Mouse (Mus musculus) stomach, embryonic 16.5 days (tissue): ENCODE results near the gene Tsnaxip1. TPM values are rescaled to one million over a fixed set of nuclear protein-coding genes. Genes with fewer than 3 reads are reported as not detected.

Experiments
- ATAC-seq: fragments of 200-750 bp; cut with Nextera tagmentation; 2 replicates; pipeline ENCODE4 v1.8.0; 2017; ENCODE audit warnings: moderate number of reproducible peaks, moderate TSS enrichment; ENCODE audit not compliant: insufficient read depth, low FRiP score
- H3K27ac ChIP-seq: fragments of 300-500 bp; sonication (generic); 2 replicates; pipeline ENCODE4 v1.5.1; 2014; ENCODE audit warnings: low read length
- H3K27me3 ChIP-seq: fragments of 300-500 bp; sonication (generic); 2 replicates; pipeline ENCODE4 v1.6.1; 2014; ENCODE audit warnings: low read length, control low read depth, mixed read lengths; ENCODE audit not compliant: control insufficient read depth, insufficient read depth
- H3K36me3 ChIP-seq: fragments of 300-500 bp; sonication (generic); 2 replicates; pipeline ENCODE4 v1.6.1; 2014; ENCODE audit warnings: low read length; ENCODE audit not compliant: control insufficient read depth, insufficient read depth
- H3K4me1 ChIP-seq: fragments of 300-500 bp; sonication (generic); 2 replicates; pipeline ENCODE4 v1.6.1; 2014; ENCODE audit warnings: low read length, control low read depth, mixed read lengths; ENCODE audit not compliant: control insufficient read depth, insufficient read depth
- H3K4me2 ChIP-seq: fragments of 300-500 bp; sonication (generic); 2 replicates; pipeline ENCODE4 v1.6.1; 2014; ENCODE audit warnings: low read depth, low read length, mixed read lengths
- H3K4me3 ChIP-seq: fragments of 300-500 bp; sonication (generic); replicated peaks from 2 replicates; pipeline ENCODE4 v1.5.1; 2014; ENCODE audit warnings: mild to moderate bottlenecking, low read length
- H3K9ac ChIP-seq: fragments of 300-500 bp; sonication (generic); 2 replicates; pipeline ENCODE4 v1.6.1; 2014; ENCODE audit warnings: low read length
- H3K9me3 ChIP-seq: fragments of 300-500 bp; sonication (generic); replicated peaks from 2 replicates; pipeline ENCODE4 v1.6.1; 2016; ENCODE audit warnings: low read length, control low read depth; ENCODE audit not compliant: control insufficient read depth
- WGBS: fragments of 180-500 bp; shearing (Covaris S2); extraction: QIAGEN DNeasy Blood & Tissue Kit; methylation state at CpG from one replicate; pipeline ENCODE4 v1.1.7; 2014; 5-methylcytosine and 5-hydroxymethylcytosine counted together
- polyA plus RNA-seq: library from polyadenylated mRNA; unstranded; fragments of >200 nt; fragmentation: Nextera tagmentation; extraction: Ambion mirVana; gene quantifications from 2 replicates; pipeline ENCODE4 v1.2.1, GENCODE M21; 2015

Tsnaxip1 gene
- polyA plus RNA-seq, 1 experiment from 2014 or later, result 0.18 TPM

DNA sequence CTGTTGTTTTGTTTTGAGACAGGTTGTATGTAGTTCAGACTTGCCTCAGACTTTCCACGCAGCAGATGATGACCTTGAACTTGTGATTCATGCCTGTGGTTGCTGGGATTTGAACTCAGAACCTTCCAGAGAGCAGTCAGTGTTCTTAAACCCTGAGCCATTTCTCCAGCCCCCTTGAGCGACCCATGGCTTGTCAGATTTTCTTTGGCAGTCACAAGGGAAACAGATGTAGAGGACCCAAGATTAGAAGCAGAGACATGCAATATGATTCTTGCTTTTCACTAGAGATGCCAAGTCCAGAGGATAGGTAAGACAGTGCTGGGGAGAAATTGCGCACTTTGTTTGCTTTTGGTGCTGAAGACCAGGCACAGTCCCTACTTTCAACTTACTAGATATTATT, 25.6 kb downstream of the Tsnaxip1 start, which contains the start of gene Cenpt:
Gene Cenpt, minus strand, starts transcription at position 101 of the 400 bp plus-strand sequence.
- H3K4me2 ChIP-seq, result no peak within 1 kb of the TSS
- peaks cover 21% of the 10 kb centered on the region for H3K4me1 ChIP-seq
- ATAC-seq, result no peak
- 0 out of 2 replicates have a peak, but pooled peaks cover 7% of the 10 kb centered on the region for H3K36me3 ChIP-seq
- no peak within 1 kb of the TSS for H3K9ac ChIP-seq
- no peaks in the 10 kb centered on the region for H3K27me3 ChIP-seq
- WGBS, result 96% methylated on average over 3 of the region's 3 CpGs
- no peaks in the 10 kb centered on the region for H3K9me3 ChIP-seq
- no peak within 1 kb of the TSS for H3K27ac ChIP-seq
- H3K4me3 ChIP-seq, result no peak within 1 kb of the TSS

DNA sequence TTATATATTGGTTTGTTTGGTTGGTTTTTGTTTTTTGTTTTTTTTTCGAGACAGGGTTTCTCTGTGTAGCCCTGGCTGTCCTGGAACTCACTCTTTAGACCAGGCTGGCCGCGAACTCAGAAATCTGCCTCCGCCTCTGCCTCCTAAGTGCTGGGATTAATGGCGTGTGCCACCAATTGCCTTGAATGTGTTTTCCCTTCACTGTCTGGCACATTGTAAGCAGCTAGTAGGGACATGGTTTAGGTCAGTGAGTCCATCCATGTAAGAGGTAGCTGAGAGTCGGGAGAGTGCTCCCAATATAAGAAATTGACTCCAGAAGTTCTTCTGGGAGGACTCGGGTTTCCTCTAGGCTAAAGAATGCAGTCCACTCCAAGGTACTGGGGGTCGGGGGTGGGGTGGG, 26.8 kb downstream of the Tsnaxip1 start:
- Histone ChIP-seq H3K27ac (no peak overlapping the region; the same call in 1 of the 2 replicates), H3K9ac (peak overlapping the region; percentile 93), H3K9me3 (no peaks in the 10 kb centered on the region), H3K36me3 (no peaks in the 10 kb centered on the region), H3K4me2 (peak overlapping the region; percentile 38), H3K4me3 (peak overlapping the region; percentile 84), H3K4me1 (peaks cover 27% of the 10 kb centered on the region), H3K27me3 (no peaks in the 10 kb centered on the region)
- WGBS, result 24% methylated on average over 8 of the region's 8 CpGs
- ATAC-seq, result no peak

- Histone ChIP-seq H3K27ac (peak within 1 kb of the TSS; percentile 86), H3K27me3 (no peaks in the 10 kb centered on the region), H3K4me3 (peak within 1 kb of the TSS; percentile 84), H3K9me3 (no peaks in the 10 kb centered on the region), H3K4me2 (peak within 1 kb of the TSS; percentile 87), H3K4me1 (peaks cover 32% of the 10 kb centered on the region), H3K36me3 (no peaks in the 10 kb centered on the region), H3K9ac (peak within 1 kb of the TSS; percentile 93)
- ATAC-seq, result peak; percentile 92
- under 1% methylated on average over 43 of the region's 43 CpGs for WGBS
Measured at GRCm38 (mm10) chr8:105854715-105855216, 27.2 kb downstream of the Tsnaxip1 start, which contains the start of gene Thap11. TSS of gene Thap11 (plus strand) at chr8:105855132.

DNA sequence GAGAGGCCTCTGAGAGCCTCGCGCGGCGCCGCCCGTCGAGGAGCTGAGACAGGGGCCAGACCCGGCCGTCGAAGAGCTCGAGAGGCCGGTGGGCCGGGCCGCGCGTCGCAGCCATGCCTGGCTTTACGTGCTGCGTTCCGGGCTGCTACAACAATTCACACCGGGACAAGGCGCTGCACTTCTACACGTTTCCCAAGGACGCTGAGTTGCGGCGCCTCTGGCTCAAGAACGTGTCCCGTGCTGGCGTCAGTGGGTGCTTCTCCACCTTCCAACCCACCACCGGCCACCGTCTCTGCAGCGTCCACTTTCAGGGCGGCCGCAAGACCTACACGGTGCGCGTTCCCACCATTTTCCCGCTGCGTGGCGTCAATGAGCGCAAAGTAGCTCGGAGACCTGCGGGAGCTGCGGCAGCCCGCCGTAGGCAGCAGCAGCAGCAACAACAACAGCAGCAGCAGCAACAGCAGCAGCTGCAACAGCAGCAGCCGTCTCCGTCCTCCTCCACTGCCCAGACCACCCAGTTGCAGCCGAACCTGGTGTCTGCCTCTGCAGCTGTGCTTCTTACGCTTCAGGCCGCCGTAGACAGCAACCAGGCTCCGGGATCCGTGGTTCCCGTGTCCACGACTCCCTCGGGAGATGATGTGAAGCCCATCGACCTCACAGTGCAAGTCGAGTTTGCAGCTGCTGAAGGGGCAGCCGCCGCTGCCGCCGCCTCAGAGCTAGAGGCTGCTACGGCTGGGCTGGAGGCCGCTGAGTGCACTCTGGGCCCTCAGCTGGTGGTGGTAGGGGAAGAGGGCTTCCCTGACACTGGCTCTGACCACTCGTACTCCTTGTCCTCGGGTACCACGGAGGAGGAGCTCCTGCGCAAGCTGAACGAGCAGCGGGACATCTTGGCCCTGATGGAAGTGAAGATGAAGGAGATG, 28.0 kb downstream of the Tsnaxip1 start:
- peak overlapping the region; percentile 93 for H3K9ac ChIP-seq
- WGBS, result under 1% methylated on average over 71 of the region's 71 CpGs
- H3K27ac ChIP-seq, result peak overlapping the region; percentile 86
- no peaks in the 10 kb centered on the region for H3K9me3 ChIP-seq
- H3K27me3 ChIP-seq, result no peaks in the 10 kb centered on the region
- H3K4me2 ChIP-seq, result peak overlapping the region; percentile 87
- H3K4me3 ChIP-seq, result peak overlapping the region; percentile 84
- peaks cover 33% of the 10 kb centered on the region for H3K4me1 ChIP-seq
- ATAC-seq, result 0 out of 2 replicates have a peak, but pooled peaks have one; percentile 38
- H3K36me3 ChIP-seq, result no peaks in the 10 kb centered on the region

GRCm38 (mm10) chr8:105856168-105856835, 28.8 kb downstream of the Tsnaxip1 start:
- 12% methylated on average over 15 of the region's 15 CpGs for WGBS
- Histone ChIP-seq H3K4me3 (peak overlapping the region; percentile 84), H3K9ac (peak overlapping the region; percentile 93), H3K36me3 (no peaks in the 10 kb centered on the region), H3K27me3 (no peaks in the 10 kb centered on the region), H3K27ac (peak overlapping the region; percentile 86), H3K4me1 (peaks cover 31% of the 10 kb centered on the region), H3K4me2 (peak overlapping the region; percentile 87), H3K9me3 (no peaks in the 10 kb centered on the region)
- ATAC-seq, result no peak

DNA sequence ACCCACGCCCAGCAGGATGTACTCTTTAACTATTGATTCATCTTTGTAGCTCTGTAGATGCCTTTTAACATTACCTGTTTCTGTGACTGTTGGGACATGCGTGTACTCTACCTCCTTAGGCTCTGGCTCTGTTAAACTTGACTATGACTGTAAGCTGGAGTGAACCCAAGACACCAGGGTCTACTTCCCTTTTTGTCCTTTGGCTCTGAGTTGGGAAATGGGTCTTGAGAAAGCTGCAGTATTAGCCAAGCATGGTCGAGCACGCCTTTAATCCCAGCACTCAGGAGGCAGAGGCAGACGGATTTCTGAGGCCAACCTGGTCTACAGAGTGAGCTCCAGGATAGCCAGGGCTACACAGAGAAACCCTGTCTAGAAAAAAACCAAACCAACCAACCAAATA, 31.0 kb downstream of the Tsnaxip1 start:
- Histone ChIP-seq H3K27ac (peak overlapping the region; percentile 93; the same call in 1 of the 2 replicates), H3K4me2 (no peak overlapping the region), H3K27me3 (no peaks in the 10 kb centered on the region), H3K9ac (no peak overlapping the region), H3K36me3 (no peaks in the 10 kb centered on the region), H3K9me3 (no peaks in the 10 kb centered on the region), H3K4me1 (peaks cover 45% of the 10 kb centered on the region), H3K4me3 (no peak overlapping the region)
- no peak for ATAC-seq
- 82% methylated on average over 5 of the region's 5 CpGs for WGBS

DNA sequence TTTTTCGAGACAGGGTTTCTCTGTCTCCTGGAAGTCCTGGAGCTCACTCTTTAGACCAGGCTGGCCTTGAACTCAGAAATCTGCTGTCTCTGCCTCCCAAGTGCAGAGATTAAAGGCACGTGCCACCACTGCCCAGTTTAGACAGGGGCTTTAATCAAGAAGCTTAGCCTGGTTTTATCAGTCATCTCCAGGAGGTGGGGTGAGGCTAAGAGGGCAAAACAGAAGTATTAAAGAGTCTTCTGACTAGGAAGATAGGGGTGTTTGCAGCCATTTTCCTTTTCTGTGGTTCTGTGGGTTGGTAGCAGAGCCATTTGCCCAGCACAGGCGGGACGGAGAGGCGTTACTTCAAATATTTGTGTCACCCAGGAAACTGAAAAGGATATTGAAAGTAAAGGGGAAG, 31.8 kb downstream of the Tsnaxip1 start:
- H3K4me2 ChIP-seq, result peak overlapping the region; percentile 59
- H3K4me1 ChIP-seq, result peaks cover 45% of the 10 kb centered on the region
- no peak for ATAC-seq
- H3K27ac ChIP-seq, result peak overlapping the region; percentile 93
- 45% methylated on average over 5 of the region's 5 CpGs for WGBS
- no peak overlapping the region for H3K9ac ChIP-seq
- no peaks in the 10 kb centered on the region for H3K27me3 ChIP-seq
- H3K4me3 ChIP-seq, result peak overlapping the region; percentile 98; the same call in 1 of the 2 replicates
- H3K36me3 ChIP-seq, result no peaks in the 10 kb centered on the region
- H3K9me3 ChIP-seq, result no peaks in the 10 kb centered on the region

DNA sequence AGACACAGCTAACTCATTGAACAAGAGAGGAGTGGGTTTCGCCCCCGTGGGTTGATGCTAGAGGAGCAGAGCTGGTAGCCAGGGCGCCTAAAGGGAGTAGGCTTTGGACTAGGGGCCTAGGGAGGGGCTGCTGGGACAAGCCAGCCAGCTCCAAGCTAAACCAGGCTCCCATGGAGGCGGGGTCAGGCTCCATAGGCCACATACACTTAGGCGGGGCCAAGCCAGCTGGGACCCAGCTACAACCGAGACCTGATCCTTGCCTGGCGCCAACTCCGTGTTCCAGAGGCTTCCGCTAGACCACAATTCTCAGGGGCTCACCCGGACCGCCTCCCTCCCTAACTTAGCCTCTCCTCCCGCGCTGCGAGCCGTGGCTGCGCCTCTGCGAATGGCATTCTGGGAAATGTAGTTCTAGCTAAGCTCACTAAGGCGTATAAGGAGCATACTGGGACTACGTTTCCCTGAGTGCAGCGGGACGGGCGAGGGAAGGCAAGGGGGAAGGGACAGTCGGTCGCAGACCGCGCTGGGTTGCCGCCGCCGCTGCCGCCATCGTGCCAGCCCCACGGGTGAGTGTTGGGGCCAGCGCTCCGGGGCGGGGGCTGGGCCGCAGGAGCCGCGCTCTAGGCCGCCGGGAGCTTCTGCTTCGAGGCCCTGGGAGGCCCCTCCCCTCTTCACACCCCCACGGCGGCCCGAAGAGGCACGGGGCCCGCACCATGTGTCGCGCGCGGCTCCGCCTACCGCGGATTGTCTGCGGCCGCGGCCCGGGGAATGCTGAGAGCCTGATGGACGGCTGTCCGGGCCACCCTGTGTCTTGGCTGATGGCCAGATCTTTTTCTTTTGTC, 32.8 kb downstream of the Tsnaxip1 start, which contains the start of gene Nutf2:
Gene Nutf2, plus strand, starts transcription at position 438 of the 839 bp plus-strand sequence.
- 1% methylated on average over 58 of the region's 59 CpGs for WGBS
- peaks cover 45% of the 10 kb centered on the region for H3K4me1 ChIP-seq
- H3K9me3 ChIP-seq, result no peaks in the 10 kb centered on the region
- H3K9ac ChIP-seq, result peak within 1 kb of the TSS; percentile 95
- H3K27ac ChIP-seq, result peak within 1 kb of the TSS; percentile 93
- H3K36me3 ChIP-seq, result no peaks in the 10 kb centered on the region
- peak within 1 kb of the TSS; percentile 98 for H3K4me3 ChIP-seq
- H3K4me2 ChIP-seq, result peak within 1 kb of the TSS; percentile 88
- no peaks in the 10 kb centered on the region for H3K27me3 ChIP-seq
- peak; percentile 99 for ATAC-seq
